Mouse (Mus musculus) liver, embryonic 11.5 days (tissue): ENCODE results near the gene H2al1o. TPM values are rescaled to one million over a fixed set of nuclear protein-coding genes. Genes with fewer than 3 reads are reported as not detected.
"Not testable (repeated sequence)": the region's sequence is repeated elsewhere in the genome, so short reads cannot be mapped to it uniquely, and the experiment has no call there.

ENCODE experiments used
- ATAC-seq: fragments of 200-750 bp; cut with Nextera tagmentation; replicated peaks from 2 replicates; pipeline ENCODE4 v1.8.0; 2017; ENCODE audit warnings: moderate number of reproducible peaks, mild to moderate bottlenecking, moderate TSS enrichment, moderate library complexity; ENCODE audit not compliant: low FRiP score
- DNase-seq: peaks from one replicate; pipeline ENCODE4 v3.0.0-alpha.2; 2017; ENCODE audit warnings: low spot score
- H3K27ac ChIP-seq: fragments of 300-500 bp; sonication (generic); 2 replicates; pipeline ENCODE4 v1.5.1; 2014; ENCODE audit warnings: mild to moderate bottlenecking, low read depth, low read length, control low read depth
- H3K27me3 ChIP-seq: fragments of 300-500 bp; sonication (generic); replicated peaks from 2 replicates; pipeline ENCODE4 v1.6.1; 2014; ENCODE audit warnings: low read length, mixed read lengths; ENCODE audit not compliant: control insufficient read depth, insufficient read depth
- H3K36me3 ChIP-seq: fragments of 300-500 bp; sonication (generic); 2 replicates; pipeline ENCODE4 v1.6.1; 2014; ENCODE audit warnings: mild to moderate bottlenecking, low read length, moderate library complexity, mixed read lengths; ENCODE audit not compliant: control insufficient read depth, insufficient read depth
- H3K4me1 ChIP-seq: fragments of 300-500 bp; sonication (generic); replicated peaks from 2 replicates; pipeline ENCODE4 v1.6.1; 2014; ENCODE audit warnings: low read length, mixed read lengths; ENCODE audit not compliant: control insufficient read depth, insufficient read depth
- H3K4me2 ChIP-seq: fragments of 300-500 bp; sonication (generic); 2 replicates; pipeline ENCODE4 v1.6.1; 2014; ENCODE audit warnings: mild to moderate bottlenecking, control low read depth, moderate library complexity
- H3K4me3 ChIP-seq: fragments of 300-500 bp; sonication (generic); 2 replicates; pipeline ENCODE4 v1.5.1; 2014; ENCODE audit warnings: low read depth, low read length, control low read depth
- H3K9ac ChIP-seq: fragments of 300-500 bp; sonication (generic); 2 replicates; pipeline ENCODE4 v1.6.1; 2014; ENCODE audit warnings: low read depth, low read length, control low read depth
- H3K9me3 ChIP-seq: fragments of 300-500 bp; sonication (generic); 2 replicates; pipeline ENCODE4 v1.6.1; 2016; ENCODE audit warnings: low read length, inconsistent platforms, mixed read lengths; ENCODE audit not compliant: control insufficient read depth
- WGBS: fragments of 180-500 bp; shearing (Covaris S2); extraction: QIAGEN DNeasy Blood & Tissue Kit; methylation state at CpG from one replicate; pipeline ENCODE4 v1.1.7; 2014; 5-methylcytosine and 5-hydroxymethylcytosine counted together
- polyA plus RNA-seq: library from polyadenylated mRNA; unstranded; fragments of >200 nt; fragmentation: Nextera tagmentation; extraction: Ambion mirVana; gene quantifications from 2 replicates; pipeline ENCODE4 v1.2.1, GENCODE M21; 2014

H2al1o gene
- polyA plus RNA-seq = not detected in 2 replicates

- DNase-seq, H3K9ac ChIP-seq, H3K36me3 ChIP-seq, H3K4me1 ChIP-seq, H3K27me3 ChIP-seq, H3K4me2 ChIP-seq, ATAC-seq, H3K9me3 ChIP-seq, H3K4me3 ChIP-seq, H3K27ac ChIP-seq: not testable (repeated sequence)
- WGBS = 74% methylated on average over 3 of the region's 3 CpGs
These were observed at the start of gene H2al1o for GRCm38 (mm10) chrX:9572309-9572708. Gene H2al1o, minus strand, starts transcription at chrX:9572409.

GRCm38 (mm10) chrX:9598036-9598435 is 25.8 kb upstream of the H2al1o start:
- H3K4me3 ChIP-seq, H3K27me3 ChIP-seq, ATAC-seq, H3K27ac ChIP-seq, H3K9ac ChIP-seq, H3K4me2 ChIP-seq, H3K9me3 ChIP-seq, H3K36me3 ChIP-seq, H3K4me1 ChIP-seq, DNase-seq: not testable (repeated sequence)
- WGBS = 85% methylated on average over 7 of the region's 7 CpGs

GRCm38 (mm10) chrX:9536881-9537280 is 35.3 kb downstream of the H2al1o start:
- no peak overlapping the region for H3K4me3 ChIP-seq
- no peak overlapping the region for H3K4me2 ChIP-seq
- no peaks in the 10 kb centered on the region for H3K36me3 ChIP-seq
- WGBS = 83% methylated on average over 3 of the region's 3 CpGs
- no peaks in the 10 kb centered on the region for H3K27me3 ChIP-seq
- no peak for ATAC-seq
- no peaks in the 10 kb centered on the region for H3K4me1 ChIP-seq
- H3K27ac ChIP-seq = no peak overlapping the region
- no peak overlapping the region for H3K9ac ChIP-seq
- DNase-seq = no peak
- no peaks in the 10 kb centered on the region for H3K9me3 ChIP-seq

Other genes with a start within 250 kb of the H2al1o start
- gene H2al1k, start 221.8 kb downstream of the H2al1o start, polyA plus RNA-seq = not detected in 2 replicates
- 3.1 and 3.7 TPM in 2 replicates for gene Cybb, start 84.6 kb downstream of the H2al1o start, polyA plus RNA-seq
- gene Dynlt3, start 90.6 kb upstream of the H2al1o start, polyA plus RNA-seq = 40.3 and 42.6 TPM in 2 replicates